ENCODE assay signal across 8 mouse cellular contexts in the genomic region with DNA sequence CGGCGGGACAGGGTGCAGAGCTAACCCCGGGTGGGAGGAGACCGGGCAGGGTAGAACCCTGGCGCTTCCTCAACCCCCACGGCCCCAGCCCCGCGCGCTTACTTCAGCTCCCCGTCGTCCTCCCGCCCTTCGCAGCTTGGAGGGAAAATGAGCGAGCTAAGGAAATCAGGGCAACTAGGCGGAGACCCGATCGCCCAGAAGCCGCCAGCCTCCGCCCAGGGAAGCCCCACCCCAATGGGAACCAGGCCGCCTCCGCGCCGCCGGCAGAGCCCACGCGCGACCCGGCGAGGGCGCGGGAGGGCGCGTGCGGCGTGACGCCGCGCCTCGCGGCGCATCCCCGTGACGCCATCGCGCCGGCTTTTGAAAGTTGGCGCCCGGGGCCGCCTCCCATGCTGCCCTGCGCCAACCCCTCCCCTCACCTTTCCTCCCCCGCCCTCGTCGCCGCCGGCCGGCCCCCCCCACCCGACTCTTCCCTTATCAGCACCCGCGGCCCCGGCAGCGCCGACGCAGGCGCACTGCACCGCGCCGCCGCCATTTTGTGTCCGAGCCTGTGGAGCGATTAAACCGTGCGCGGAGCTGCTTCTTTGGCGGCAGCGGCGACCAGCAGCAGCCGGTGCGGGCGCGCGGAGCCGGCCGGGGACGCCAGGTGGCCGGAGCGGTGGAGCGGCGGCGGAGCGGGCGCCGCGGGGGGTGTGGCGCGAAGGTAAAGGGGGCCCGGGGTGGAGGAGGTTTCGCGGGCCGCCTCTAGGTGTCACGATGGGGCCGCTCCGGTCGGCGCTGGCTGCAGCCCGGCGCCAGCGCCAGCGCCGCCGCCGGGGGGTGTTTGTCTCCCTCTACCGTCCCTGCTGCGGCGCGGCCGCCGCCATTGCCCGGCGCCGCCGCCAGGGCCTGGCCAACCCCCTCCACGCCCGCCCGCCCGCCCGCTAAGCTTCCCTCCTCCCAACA. TPM values are rescaled to one million over a fixed set of nuclear protein-coding genes. Genes with fewer than 3 reads are reported as not detected.
DNase-seq lines count a peak whose midpoint lies in the region; ATAC-seq lines count a peak whose summit lies in the region.

Ctcf (plus strand) TSS at position 551 of the 945 bp plus-strand sequence.

- peak within 1 kb of the TSS; percentile 61 for H3K4me3 ChIP-seq in intestine, embryonic 14.5 days (ENCODE audit: low read depth, low read length)

- H3K9ac ChIP-seq in intestine, embryonic 14.5 days (ENCODE audit: low read length), result peak within 1 kb of the TSS; percentile 79

- WGBS in intestine, embryonic 14.5 days, result under 1% methylated on average over 110 of the region's 126 CpGs

- H3K27me3 ChIP-seq in intestine, embryonic 14.5 days (replicated peaks; ENCODE audit: control insufficient read depth, insufficient read depth, low read length), result no peaks in the 10 kb centered on the region

- peak within 1 kb of the TSS; percentile 98 for H3K27ac ChIP-seq in intestine, embryonic 14.5 days (ENCODE audit: low read depth)

- no peaks in the 10 kb centered on the region for H3K9me3 ChIP-seq in intestine, embryonic 14.5 days (ENCODE audit: control insufficient read depth, low read length)

- intact Hi-C loops in gastrocnemius, postnatal 14 days (cut with DNase I; ENCODE audit: low total_unique reads), result no loop called here
- intact Hi-C loops in left cerebral cortex, postnatal 14 days (cut with DNase I), result loop anchor here (2.0 to 5.0 kb wide), 2 partner anchors 13 to 56 kb away; no protein-coding TSS in a partner anchor

- H3K4me2 ChIP-seq in intestine, embryonic 14.5 days (ENCODE audit: low read length), result peak within 1 kb of the TSS; percentile 73

- H3K36me3 ChIP-seq in intestine, embryonic 14.5 days (ENCODE audit: control insufficient read depth, insufficient read depth, low read length), result no peaks in the 10 kb centered on the region

- peaks cover 31% of the 10 kb centered on the region for H3K4me1 ChIP-seq in intestine, embryonic 14.5 days (replicated peaks; ENCODE audit: control insufficient read depth, insufficient read depth, low read length)

- ATAC-seq in intestine, embryonic 14.5 days (replicated peaks; ENCODE audit: low FRiP score, low TSS enrichment, low read depth), result peak; percentile 93

- DNase-seq in adipocyte (ENCODE audit: low spot score), result peak; percentile 89
- DNase-seq in embryo, embryonic 10 days (ENCODE audit: low spot score), result peak; percentile 92
- peak; percentile 94 for DNase-seq in gastrocnemius, postnatal 14 days
- DNase-seq in intestine, embryonic 14.5 days (ENCODE audit: low spot score), result peak; percentile 96
- peak; percentile 93 for DNase-seq in left cerebral cortex, postnatal 14 days (ENCODE audit: low spot score in 2 of 2)
- peak; percentile 94 for DNase-seq in mesoderm, embryonic 11.5 days (ENCODE audit: low read depth, low spot score)
- DNase-seq in right cerebral cortex, postnatal 36 days (ENCODE audit: low spot score in 2 of 2), result peak; percentile 84 to 90
- DNase-seq in yolk sac, embryonic 10.5 days (ENCODE audit: low spot score), result peak; percentile 96

RNA-seq across cellular contexts. Expression of gene Ctcf, which starts in this region (rescaled TPM):
- total RNA-seq in gastrocnemius, postnatal 14 days (2021), result 10 to 100 TPM; 34.5 TPM
- 93.3 and 95.1 TPM in 2 replicates for polyA plus RNA-seq in intestine, embryonic 14.5 days (2014; fragmentation: Nextera tagmentation; extraction: Ambion mirVana)
- total RNA-seq in left cerebral cortex, postnatal 14 days (2021), result 10 to 100 TPM; 57.5 to 58.9 TPM

Comparison
In these comparisons a context has a peak if more than half of its experiments do, and no peak if none do; other contexts are left out.
1. Peak in every context shown above with its lines: DNase-seq, ATAC-seq, H3K4me3 ChIP-seq and H3K27ac ChIP-seq.